Mouse (Mus musculus): ENCODE measurements around the gene Fh1.

The Fh1 gene

GRCm38 (mm10) chr1:175561806-175562205, 63.6 kb downstream of the Fh1 start:
- ATAC-seq (ENCODE audit: insufficient number of reproducible peaks, low FRiP score, low TSS enrichment), result no peak

GRCm38 (mm10) chr1:175554641-175555040, 70.8 kb downstream of the Fh1 start:
- no peak for ATAC-seq (ENCODE audit: insufficient number of reproducible peaks, low FRiP score, low TSS enrichment)

- no peak for ATAC-seq (ENCODE audit: insufficient number of reproducible peaks, low FRiP score, low TSS enrichment)
Observed at GRCm38 (mm10) chr1:175552474-175552873, 73.0 kb downstream of the Fh1 start.

GRCm38 (mm10) chr1:175550586-175550985, 74.8 kb downstream of the Fh1 start:
- ATAC-seq (ENCODE audit: insufficient number of reproducible peaks, low FRiP score, low TSS enrichment), result no peak
